Mouse (Mus musculus): ENCODE results near the gene Eps8. TPM values are rescaled to one million over a fixed set of nuclear protein-coding genes. Genes with fewer than 3 reads are reported as not detected.

Gene Eps8
- total RNA-seq, 2 experiments from 2014 or later, result 21.1 to 22.3 TPM

GRCm38 (mm10) chr6:137667665-137668064 is 13.0 kb upstream of the Eps8 start:
- DNase-seq (ENCODE audit: low spot score in 2 of 2), result no peak

DNA sequence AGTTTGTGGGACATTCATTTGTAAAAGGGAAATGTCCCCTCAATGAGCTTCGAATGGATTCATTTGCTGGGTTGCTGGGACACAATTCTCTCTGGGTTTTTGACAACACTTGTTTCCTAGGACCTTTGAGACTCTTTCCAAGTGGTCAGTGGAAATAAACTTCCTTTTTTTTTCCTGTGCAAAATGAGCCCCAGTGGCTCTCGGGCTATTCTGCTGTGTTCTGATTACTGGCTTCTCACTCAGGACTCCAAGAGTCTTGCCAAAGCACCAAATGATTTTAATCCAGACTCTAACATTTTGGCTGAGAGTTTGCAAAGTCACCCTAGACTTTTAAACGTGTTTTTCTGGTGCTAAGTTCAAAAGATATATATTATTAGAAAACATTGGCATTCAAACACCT is 10.3 kb upstream of the Eps8 start:
- no peak for DNase-seq (ENCODE audit: low spot score in 2 of 2)

DNA sequence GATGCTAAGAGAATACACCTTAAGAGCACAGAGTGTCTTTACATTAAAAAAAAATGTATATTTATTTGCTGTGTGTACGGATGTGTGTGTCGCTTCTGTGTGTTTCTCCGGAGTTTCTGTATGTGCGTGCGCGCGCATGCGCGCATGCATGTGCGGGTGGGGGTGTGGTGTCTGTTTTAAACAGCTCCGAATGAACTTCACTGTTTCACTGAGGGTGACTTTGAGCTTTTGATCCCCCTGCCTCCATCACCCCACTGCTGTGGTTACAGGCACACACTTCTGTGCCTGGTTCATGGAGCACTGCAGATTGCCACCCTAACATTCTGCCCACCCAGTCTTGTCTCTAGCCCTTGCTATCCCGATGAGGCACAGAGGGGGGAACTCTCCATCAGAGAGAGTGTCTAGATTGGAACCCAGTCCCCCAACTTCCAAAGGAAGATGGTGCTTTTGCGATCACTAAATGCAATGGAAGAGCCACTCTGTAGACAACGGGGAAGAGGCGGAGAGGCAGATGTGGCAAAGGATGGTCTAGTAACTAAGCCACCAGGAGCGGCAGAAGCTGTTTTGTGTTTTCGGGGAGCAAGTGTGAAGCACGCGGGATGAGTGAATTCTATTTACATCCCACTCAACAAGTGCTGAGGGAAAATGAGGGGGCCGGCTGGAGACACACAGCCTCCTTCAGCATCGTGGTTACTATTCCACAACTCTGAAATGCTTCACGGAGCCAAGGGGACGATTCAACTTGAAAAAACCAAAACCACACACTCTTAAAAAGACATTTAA is 7.1 kb upstream of the Eps8 start:
- DNase-seq (ENCODE audit: low spot score in 2 of 2), result no peak

- DNase-seq (ENCODE audit: low spot score in 2 of 2), result no peak
Measured at GRCm38 (mm10) chr6:137658426-137659088, 3.9 kb upstream of the Eps8 start.

- DNase-seq (ENCODE audit: low spot score in 2 of 2), result no peak
Measured at GRCm38 (mm10) chr6:137657203-137657602, 2.5 kb upstream of the Eps8 start.

GRCm38 (mm10) chr6:137649528-137649927 is 5.1 kb downstream of the Eps8 start:
- DNase-seq (ENCODE audit: low spot score in 2 of 2), result no peak

DNA sequence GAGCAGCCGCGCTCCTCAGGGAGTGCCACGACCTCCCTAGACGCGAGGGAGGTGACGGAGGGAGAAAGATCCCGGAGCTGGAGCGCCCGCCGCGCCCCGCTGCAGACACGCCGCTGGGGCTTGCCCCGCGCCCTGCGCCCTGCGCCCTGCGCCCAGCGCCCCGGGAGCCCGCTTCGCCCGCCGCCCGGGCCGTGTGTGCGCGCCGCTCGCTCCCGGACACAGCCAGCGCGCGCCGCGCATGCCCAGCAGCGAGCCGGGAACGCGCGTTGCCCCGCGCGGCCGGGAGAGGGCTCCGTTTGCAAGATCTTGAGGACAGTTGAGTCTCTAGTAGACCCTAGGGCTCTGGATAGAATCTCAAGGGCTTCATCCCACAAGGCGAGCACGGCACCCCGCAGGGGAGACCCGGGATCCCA is 5.6 kb downstream of the Eps8 start:
- DNase-seq (ENCODE audit: low spot score in 2 of 2), result peak; percentile 80 to 81

GRCm38 (mm10) chr6:137648110-137649067 is 6.3 kb downstream of the Eps8 start:
- peak; percentile 28 to 31 for DNase-seq (ENCODE audit: low spot score in 2 of 2)

DNA sequence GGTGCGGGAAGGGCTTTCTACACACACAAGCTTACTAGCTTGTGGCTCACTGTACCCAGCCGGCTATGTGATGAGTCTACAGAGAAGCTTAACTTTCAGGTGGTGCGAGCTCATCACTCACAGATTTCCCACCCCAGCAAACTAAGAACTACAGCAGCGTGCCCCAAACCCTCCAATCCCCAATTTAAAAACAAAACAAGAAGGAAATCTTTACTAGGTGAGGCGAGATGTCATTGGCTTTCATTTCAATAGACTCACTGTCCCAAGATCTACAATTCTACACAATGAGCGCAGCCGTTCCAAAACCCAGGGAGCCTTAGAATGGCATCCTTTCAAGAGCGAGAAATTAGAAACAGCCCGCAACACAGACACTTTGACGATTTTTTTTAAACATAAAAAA is 7.0 kb downstream of the Eps8 start:
- no peak for DNase-seq (ENCODE audit: low spot score in 2 of 2)

DNA sequence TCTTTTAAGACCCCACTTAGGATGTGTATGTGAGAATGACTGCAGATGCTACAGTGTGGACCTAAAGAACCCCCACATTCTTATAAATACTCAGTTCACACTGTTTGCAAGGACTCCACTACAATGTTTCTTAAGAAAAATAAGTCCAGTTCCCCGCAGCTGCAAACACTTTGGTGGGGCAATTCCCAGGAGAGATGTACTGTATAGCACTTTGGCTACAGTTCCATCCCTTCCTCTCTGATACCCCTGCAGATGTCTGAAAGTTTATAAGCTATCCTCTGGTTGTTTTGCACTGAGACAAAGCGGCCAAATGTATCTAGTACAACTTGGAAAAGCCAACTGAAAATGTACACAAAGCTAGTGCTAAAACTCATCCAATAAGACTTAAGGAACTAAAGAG is 8.0 kb downstream of the Eps8 start:
- DNase-seq (ENCODE audit: low spot score in 2 of 2), result peak in 1 of 2 experiments; percentile 34

DNA sequence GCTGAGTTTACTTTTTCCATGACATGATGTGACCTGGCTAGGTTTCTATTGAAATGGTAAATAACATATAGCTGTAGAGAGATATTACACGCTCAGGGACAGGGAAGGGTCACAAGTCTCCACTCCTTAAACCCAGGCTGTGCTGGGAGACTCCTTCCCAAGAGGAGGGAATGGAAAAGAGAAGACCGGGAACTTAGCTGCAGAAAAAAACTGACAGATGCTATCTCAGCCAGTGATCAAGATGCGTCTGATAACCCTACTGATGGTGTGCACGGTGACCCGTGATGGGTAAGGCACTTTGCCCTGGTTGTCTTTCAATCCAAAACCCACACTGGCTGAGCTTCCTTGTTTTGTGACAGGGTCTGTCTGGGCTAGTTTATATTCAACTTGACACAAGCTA is 9.8 kb downstream of the Eps8 start:
- no peak for DNase-seq (ENCODE audit: low spot score in 2 of 2)

DNA sequence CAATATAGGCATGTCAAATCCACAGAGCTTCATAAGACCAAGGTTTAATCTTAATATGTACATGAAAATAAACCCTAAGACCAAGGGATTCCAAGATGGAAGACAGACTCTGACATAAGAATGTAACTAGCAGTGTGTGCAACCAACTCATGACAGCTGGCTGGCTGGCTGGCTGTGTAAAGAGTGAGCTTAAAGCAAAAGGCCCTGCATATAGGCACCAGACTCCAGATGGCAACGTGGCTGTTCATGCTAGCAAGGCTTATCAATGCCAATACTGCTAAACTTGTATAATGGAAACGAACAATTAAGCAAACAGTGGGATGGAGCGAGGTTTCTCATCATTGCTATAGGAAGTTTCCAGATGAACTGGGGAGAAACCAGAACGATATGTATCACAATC is 10.9 kb downstream of the Eps8 start:
- no peak for DNase-seq (ENCODE audit: low spot score in 2 of 2)

GRCm38 (mm10) chr6:137641642-137642041 is 13.0 kb downstream of the Eps8 start:
- no peak for DNase-seq (ENCODE audit: low spot score in 2 of 2)

DNA sequence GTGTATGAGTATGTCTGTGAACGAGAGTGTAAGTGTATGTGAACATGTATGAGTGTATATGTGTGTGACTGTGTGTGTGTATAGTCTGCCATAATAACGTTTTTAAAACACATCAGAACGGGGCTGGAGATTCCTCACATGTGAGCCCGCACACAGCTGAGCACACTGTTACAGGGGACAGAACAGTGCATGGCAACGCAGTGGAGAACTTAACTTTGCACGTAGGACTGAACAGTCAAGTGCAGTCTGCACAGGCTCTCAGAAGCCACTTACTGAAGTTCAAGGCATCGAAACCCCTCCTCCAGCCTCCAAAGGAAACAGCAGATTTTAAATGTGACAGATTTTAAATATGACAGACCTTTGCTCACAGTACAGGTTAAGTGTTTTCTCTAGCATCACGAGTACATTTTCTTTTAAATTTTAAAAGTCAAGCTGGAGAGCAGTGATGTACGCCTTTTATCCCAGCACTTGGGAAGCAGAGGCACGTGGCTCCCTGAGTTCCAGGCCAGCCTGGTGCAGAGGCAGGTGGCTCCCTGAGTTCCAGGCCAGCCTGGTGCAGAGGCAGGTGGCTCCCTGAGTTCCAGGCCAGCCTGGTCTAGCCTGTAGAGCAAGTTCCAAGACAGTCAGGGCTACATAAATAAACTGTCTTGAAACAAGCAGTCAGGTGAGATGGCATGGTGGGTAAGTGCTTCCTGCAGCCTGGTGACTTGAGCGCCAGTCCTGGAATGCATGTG is 15.7 kb downstream of the Eps8 start:
- DNase-seq (ENCODE audit: low spot score in 2 of 2), result no peak

GRCm38 (mm10) chr6:137637443-137637842 is 17.2 kb downstream of the Eps8 start:
- no peak for DNase-seq (ENCODE audit: low spot score in 2 of 2)

- no peak for DNase-seq (ENCODE audit: low spot score in 2 of 2)
Measured at GRCm38 (mm10) chr6:137636131-137636530, 18.5 kb downstream of the Eps8 start.

- DNase-seq (ENCODE audit: low spot score in 2 of 2), result no peak
Measured at GRCm38 (mm10) chr6:137633626-137634025, 21.1 kb downstream of the Eps8 start.

GRCm38 (mm10) chr6:137633121-137633520 is 21.6 kb downstream of the Eps8 start:
- DNase-seq (ENCODE audit: low spot score in 2 of 2), result no peak

DNA sequence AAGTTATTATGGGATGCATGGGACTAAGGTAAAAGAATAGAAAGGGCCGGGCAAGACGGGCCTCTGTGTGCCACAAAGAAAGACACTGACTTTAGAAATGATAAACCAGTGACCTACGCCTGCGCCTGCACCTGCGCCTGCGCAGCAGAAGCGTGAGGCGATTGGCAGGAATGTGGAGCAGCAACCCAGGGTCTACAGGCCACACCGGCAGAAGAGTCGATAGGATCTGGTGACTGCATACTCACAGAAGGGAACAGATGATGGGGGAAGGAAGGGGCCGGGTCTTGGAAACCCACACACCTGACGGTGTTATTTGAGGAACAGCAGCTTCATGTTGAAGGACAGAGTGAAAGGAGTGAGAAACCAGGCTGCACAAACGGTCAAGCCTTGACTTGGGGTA is 24.3 kb downstream of the Eps8 start:
- DNase-seq (ENCODE audit: low spot score in 2 of 2), result no peak

- DNase-seq (ENCODE audit: low spot score in 2 of 2), result no peak
Measured at GRCm38 (mm10) chr6:137629603-137630231, 25.0 kb downstream of the Eps8 start.

Data from gastrocnemius, postnatal 4 days (tissue).